Mouse (Mus musculus): ENCODE results near the gene Opn1sw.

- TF ChIP-seq CTCF (IDR thresholded peaks at IDR 0.05; ENCODE audit: extremely low read depth, insufficient read length, insufficient replicate concordance, low read depth, low read length) (no peak), POLR2A (IDR thresholded peaks at IDR 0.05; ENCODE audit: low read depth, low read length) (no peak)
Observed at GRCm38 (mm10) chr6:29432676-29433037, 44.4 kb upstream of the Opn1sw start.
